Mouse (Mus musculus): ENCODE measurements at regions not wholly inside any gene's neighbourhood (a gene's known extent, or its start where the extent isn't known, plus 50 kb on each side); places are given as distances from the start of the nearest gene placed in this dataset.
"Not testable (repeated sequence)": the region's sequence is repeated elsewhere in the genome, so short reads cannot be mapped to it uniquely, and the experiment has no call there.

DNA sequence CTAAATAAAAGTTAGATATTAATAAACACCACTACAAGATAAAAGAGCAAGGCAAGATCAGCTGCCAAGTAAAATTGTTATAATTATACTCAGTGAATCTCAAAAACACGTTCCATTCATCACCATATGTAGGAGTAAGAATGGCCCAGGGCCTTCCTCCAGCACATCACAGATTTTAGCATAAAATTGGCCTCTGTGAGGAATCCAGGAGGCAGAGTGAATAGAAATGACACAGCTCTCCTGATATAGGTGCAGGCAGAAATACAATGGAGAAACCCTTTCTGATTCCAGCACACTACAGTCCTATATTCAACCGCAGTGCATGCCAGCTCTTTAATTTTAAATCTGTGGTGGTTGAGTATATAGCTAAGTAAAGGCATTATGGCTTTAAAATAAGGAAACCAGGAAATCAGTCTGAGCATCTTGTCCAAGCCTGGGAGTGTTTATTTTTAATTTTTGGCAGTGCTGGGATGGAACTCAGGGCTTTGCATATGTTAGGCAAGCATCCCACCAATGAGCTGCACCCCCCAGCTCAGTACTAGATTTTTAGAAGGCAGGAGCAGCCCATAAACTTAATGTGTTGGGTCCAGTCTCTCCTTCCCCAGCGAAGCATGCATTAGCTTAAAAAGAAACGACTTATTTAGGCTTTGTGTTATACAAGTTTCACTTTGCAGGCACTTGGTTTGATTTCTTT, 158.3 kb upstream of the Ptprz1 start:
- Histone ChIP-seq H3K9me3 (no peaks in the 10 kb centered on the region), H3K9ac (no peak overlapping the region), H3K4me1 (no peaks in the 10 kb centered on the region), H3K4me2 (no peak overlapping the region), H3K27ac (no peak overlapping the region), H3K36me3 (no peaks in the 10 kb centered on the region), H3K4me3 (replicated peaks) (no peak overlapping the region), H3K27me3 (replicated peaks) (no peaks in the 10 kb centered on the region)
- 73% methylated on average over 4 of the region's 4 CpGs for WGBS
- ATAC-seq (ENCODE audit: insufficient read depth, low FRiP score, low read depth) = no peak

GRCm38 (mm10) chr6:22716144-22716856, 159.0 kb upstream of the Ptprz1 start:
- 64% methylated on average over 7 of the region's 7 CpGs for WGBS
- Histone ChIP-seq H3K27ac (no peak overlapping the region), H3K27me3 (replicated peaks) (no peaks in the 10 kb centered on the region), H3K36me3 (no peaks in the 10 kb centered on the region), H3K4me2 (no peak overlapping the region), H3K9me3 (no peaks in the 10 kb centered on the region), H3K9ac (no peak overlapping the region), H3K4me3 (replicated peaks) (no peak overlapping the region), H3K4me1 (no peaks in the 10 kb centered on the region)
- ATAC-seq (ENCODE audit: insufficient read depth, low FRiP score, low read depth) = no peak

DNA sequence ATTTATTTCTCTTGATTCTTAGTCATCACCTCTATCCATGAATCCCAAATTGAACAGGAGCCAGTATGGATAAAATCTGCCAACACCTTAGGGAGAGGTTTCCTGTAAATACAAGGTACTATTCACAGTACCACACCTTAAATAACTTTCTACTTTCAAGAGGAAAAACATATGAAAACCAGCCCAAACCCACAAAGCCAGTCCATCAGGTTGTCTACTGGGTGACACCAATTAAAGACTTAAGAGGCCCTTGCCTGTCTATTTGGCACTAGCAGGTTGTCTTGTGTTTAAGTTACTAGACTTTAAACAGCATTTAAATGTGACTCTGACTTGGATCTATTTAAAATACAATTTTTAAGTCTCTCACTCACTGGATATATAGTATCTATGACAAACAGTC, 177.1 kb upstream of the Ptprz1 start:
- Histone ChIP-seq H3K4me2 (no peak overlapping the region), H3K36me3 (no peaks in the 10 kb centered on the region), H3K9ac (no peak overlapping the region), H3K27ac (no peak overlapping the region), H3K27me3 (replicated peaks) (no peaks in the 10 kb centered on the region), H3K9me3 (no peaks in the 10 kb centered on the region), H3K4me1 (no peaks in the 10 kb centered on the region), H3K4me3 (replicated peaks) (no peak overlapping the region)
- no peak for ATAC-seq (ENCODE audit: insufficient read depth, low FRiP score, low read depth)

DNA sequence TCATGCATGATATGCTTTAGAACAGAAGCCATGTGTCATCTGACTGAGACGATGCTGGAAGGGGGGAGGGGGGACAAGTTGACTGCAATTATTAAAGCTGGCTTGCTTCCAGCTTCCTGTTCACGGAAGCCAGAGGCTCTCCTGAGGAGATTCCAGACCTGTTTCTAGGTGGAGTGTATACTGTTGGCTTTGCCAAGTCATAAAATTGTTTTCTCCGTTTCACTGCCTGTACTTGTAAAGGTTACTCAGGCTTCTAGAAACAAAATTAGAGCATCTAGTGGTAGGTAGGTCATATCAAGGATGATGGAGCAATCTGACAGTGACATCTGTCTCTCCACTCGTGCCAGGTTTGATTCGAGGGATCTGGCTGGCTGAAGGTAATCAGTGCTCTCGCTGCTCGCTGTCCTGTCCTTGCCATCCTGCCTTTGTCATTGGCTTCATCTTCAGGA, 186.6 kb upstream of the Ptprz1 start:
- ATAC-seq (ENCODE audit: insufficient read depth, low FRiP score, low read depth) = no peak
- H3K27ac ChIP-seq = no peak overlapping the region
- no peaks in the 10 kb centered on the region for H3K4me1 ChIP-seq
- H3K4me3 ChIP-seq (replicated peaks) = no peak overlapping the region
- no peak overlapping the region for H3K4me2 ChIP-seq
- H3K9ac ChIP-seq = no peak overlapping the region
- H3K36me3 ChIP-seq = no peaks in the 10 kb centered on the region
- H3K9me3 ChIP-seq = no peaks in the 10 kb centered on the region
- 60% methylated on average over 7 of the region's 7 CpGs for WGBS
- no peaks in the 10 kb centered on the region for H3K27me3 ChIP-seq (replicated peaks)

DNA sequence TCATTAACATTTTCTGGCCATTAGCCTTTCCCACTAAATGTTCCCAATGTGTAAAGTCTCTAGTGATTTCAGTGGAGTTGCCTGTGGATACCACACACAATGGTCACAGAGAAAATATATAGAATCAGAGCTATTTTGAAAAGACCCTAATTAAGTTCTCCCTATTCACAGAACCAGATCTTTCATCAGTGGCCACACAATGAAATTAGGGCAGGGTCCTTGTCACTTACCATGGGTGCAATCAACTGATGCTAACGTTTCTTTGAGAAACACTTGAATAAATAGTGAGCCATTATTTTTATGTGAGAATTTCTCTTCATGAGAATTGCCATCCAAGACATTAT, 200.7 kb upstream of the Ptprz1 start:
- Histone ChIP-seq H3K27ac (no peak overlapping the region), H3K27me3 (replicated peaks) (no peaks in the 10 kb centered on the region), H3K4me2 (no peak overlapping the region), H3K36me3 (no peaks in the 10 kb centered on the region), H3K9me3 (no peaks in the 10 kb centered on the region), H3K4me1 (no peaks in the 10 kb centered on the region), H3K4me3 (replicated peaks) (no peak overlapping the region), H3K9ac (no peak overlapping the region)
- no peak for ATAC-seq (ENCODE audit: insufficient read depth, low FRiP score, low read depth)
- 68% methylated on average over 1 of the region's 1 CpGs for WGBS

DNA sequence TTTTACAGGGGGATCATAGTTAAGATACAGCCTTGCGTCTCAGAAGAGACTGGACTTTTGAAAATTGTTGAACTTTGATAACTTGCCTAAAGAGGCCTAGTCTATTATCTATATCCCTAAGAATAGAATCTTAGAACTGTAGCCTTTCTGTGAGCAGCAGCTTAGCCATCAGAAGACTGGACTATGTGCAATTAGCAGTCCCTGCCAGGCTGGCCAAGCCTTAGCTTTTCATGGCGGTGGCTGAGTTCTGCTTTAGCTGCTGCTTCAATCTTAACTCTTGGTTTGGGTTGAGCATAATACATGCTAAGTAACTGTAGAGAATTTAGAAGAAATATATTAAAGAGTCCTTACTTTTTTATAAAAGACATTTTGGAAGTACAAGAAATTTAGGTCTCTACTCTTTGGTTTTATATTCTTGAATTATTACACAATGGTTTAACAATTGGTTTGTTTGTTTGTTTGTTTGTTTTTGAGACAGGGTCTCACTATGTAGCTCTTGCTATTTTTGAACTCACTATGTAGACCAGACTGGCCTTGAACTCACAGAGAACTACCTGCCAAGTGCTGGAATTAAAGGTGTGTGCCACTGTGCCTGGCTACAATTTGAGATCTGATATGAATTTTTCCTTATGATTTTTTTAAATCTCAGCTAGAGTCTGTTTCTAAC, 201.2 kb upstream of the Ptprz1 start:
- Histone ChIP-seq H3K4me1 (no peaks in the 10 kb centered on the region), H3K4me2 (no peak overlapping the region), H3K9ac (no peak overlapping the region), H3K36me3 (no peaks in the 10 kb centered on the region), H3K9me3 (no peaks in the 10 kb centered on the region), H3K4me3 (replicated peaks) (no peak overlapping the region), H3K27ac (no peak overlapping the region), H3K27me3 (replicated peaks) (no peaks in the 10 kb centered on the region)
- ATAC-seq (ENCODE audit: insufficient read depth, low FRiP score, low read depth) = no peak
- 85% methylated on average over 2 of the region's 2 CpGs for WGBS

DNA sequence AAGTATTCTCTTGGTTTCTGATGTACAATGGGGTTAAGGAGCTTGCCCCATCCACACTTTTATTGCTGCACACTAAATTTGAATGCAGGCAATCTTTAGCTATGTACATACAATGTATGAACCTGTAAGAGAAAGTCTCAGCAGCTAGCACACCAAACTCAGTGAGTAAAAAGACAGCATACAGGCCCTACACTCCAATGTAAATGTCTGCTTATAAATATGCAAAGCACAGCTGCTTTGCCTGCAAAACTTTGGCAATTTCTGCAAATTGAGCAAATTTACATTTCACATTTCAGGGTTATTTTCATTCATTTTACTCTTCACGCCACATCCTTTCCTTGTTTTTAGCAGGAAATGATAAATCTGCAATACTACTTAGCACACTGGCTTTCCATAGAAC, 203.8 kb upstream of the Ptprz1 start:
- no peak overlapping the region for H3K4me3 ChIP-seq (replicated peaks)
- 66% methylated on average over 1 of the region's 1 CpGs for WGBS

DNA sequence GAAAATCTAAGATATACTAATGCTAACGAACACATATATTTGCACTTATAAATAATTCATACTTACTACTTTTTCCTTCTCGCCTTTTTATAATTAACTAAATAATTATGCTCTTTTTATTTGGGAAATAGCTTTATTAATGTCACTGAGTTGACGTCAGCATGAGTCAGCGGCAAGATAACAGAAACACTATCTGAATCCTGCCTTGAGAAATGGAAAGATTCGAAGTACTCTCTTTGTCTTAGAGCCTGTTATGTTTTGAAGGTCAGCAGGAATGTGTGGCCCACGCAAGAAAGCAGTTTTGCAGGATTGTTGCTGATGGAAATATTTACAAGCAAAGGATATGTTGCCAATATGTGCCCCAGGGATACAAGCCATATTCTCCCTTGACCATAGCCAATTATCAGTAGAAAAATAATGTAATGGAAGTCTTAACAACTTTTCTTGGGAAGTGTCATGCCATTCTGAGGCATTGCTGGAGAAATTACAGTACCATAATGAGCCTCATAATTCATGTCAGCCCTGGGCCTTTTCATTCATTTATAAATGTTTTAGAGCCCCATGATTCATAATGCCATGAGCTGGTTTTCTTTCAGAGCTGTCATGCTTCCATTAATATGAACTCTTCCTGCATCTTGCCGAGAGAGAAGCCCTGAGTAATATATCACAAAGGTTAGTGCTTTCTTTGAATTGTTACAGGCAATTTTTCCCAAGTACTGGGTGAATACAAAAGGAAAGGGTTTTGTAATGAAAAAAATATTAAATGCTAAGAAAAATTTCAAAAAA, 206.9 kb upstream of the Ptprz1 start:
- H3K27me3 ChIP-seq (replicated peaks) = no peaks in the 10 kb centered on the region
- H3K9ac ChIP-seq = no peak overlapping the region
- ATAC-seq (ENCODE audit: insufficient read depth, low FRiP score, low read depth) = no peak
- H3K27ac ChIP-seq = no peak overlapping the region
- 69% methylated on average over 7 of the region's 7 CpGs for WGBS
- no peak overlapping the region for H3K4me2 ChIP-seq
- H3K9me3 ChIP-seq = no peaks in the 10 kb centered on the region
- no peak overlapping the region for H3K4me3 ChIP-seq (replicated peaks)
- H3K36me3 ChIP-seq = no peaks in the 10 kb centered on the region
- no peaks in the 10 kb centered on the region for H3K4me1 ChIP-seq

More for the DNA sequence above, 203.8 kb upstream of the Ptprz1 start:
- no peak overlapping the region for H3K4me2 ChIP-seq
- no peaks in the 10 kb centered on the region for H3K27me3 ChIP-seq (replicated peaks)
- ATAC-seq (ENCODE audit: insufficient read depth, low FRiP score, low read depth) = no peak
- no peaks in the 10 kb centered on the region for H3K9me3 ChIP-seq
- no peaks in the 10 kb centered on the region for H3K4me1 ChIP-seq
- H3K36me3 ChIP-seq = no peaks in the 10 kb centered on the region
- no peak overlapping the region for H3K9ac ChIP-seq
- H3K27ac ChIP-seq = no peak overlapping the region

GRCm38 (mm10) chr6:22657401-22657800, 217.9 kb upstream of the Ptprz1 start:
- H3K9ac ChIP-seq; H3K27me3 ChIP-seq (replicated peaks); H3K4me1 ChIP-seq; ATAC-seq (ENCODE audit: insufficient read depth, low FRiP score, low read depth); H3K36me3 ChIP-seq; H3K4me3 ChIP-seq (replicated peaks); H3K27ac ChIP-seq; H3K4me2 ChIP-seq; H3K9me3 ChIP-seq: not testable (repeated sequence)
- 91% methylated on average over 15 of the region's 15 CpGs for WGBS

DNA sequence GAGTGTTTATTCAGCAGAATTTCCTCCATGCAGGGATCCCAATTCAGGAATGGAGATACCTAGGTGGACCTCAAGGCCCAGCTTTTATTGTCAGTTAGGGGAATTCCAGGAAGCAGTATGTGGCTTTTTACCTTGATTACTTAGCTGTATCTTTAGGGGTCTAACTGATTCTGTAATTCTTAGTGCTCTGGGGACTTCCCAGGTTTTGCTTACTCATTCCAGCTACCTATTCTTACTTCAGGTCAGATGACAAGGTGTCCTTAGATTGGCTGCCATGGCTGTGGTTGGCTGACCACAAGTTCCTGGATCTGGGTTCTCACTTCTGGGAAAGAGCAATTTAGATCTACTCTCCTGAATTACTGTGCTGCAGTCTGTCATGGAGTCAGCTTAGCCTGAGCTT, 235.2 kb upstream of the Ptprz1 start:
- no peak overlapping the region for H3K4me2 ChIP-seq
- no peak overlapping the region for H3K27ac ChIP-seq
- H3K36me3 ChIP-seq = no peaks in the 10 kb centered on the region
- H3K9ac ChIP-seq = no peak overlapping the region
- no peaks in the 10 kb centered on the region for H3K27me3 ChIP-seq (replicated peaks)
- H3K9me3 ChIP-seq = no peaks in the 10 kb centered on the region
- no peak overlapping the region for H3K4me3 ChIP-seq (replicated peaks)
- H3K4me1 ChIP-seq = no peaks in the 10 kb centered on the region
- ATAC-seq (ENCODE audit: insufficient read depth, low FRiP score, low read depth) = no peak

- no peak overlapping the region for H3K27ac ChIP-seq
- no peak overlapping the region for H3K4me2 ChIP-seq
- no peak overlapping the region for H3K9ac ChIP-seq
- H3K9me3 ChIP-seq = no peaks in the 10 kb centered on the region
- no peaks in the 10 kb centered on the region for H3K4me1 ChIP-seq
- ATAC-seq (ENCODE audit: insufficient read depth, low FRiP score, low read depth) = no peak
- no peaks in the 10 kb centered on the region for H3K36me3 ChIP-seq
- no peaks in the 10 kb centered on the region for H3K27me3 ChIP-seq (replicated peaks)
- 89% methylated on average over 3 of the region's 3 CpGs for WGBS
- H3K4me3 ChIP-seq (replicated peaks) = no peak overlapping the region
These were observed 240.2 kb upstream of the Ptprz1 start for GRCm38 (mm10) chr6:22635141-22635540.

DNA sequence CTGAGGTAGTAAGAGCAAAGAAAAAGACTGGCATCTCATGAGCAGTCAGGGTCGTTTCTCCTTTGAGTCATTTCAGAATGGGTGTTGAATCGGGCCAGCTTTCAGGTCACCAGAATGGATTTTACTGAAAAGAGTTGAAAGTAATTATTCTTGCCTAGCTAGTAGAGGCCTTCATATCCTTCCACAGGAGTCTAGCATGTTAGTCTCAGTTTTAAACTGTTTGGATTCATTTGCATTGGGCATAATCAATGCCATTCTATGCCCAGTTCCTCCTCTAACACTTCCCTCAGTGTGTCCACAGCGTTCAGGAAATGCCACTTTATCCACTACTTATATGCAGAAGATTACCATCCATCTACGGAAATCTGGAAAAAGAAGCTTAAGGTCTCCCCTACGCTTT, 240.6 kb upstream of the Ptprz1 start:
- Histone ChIP-seq H3K9ac (no peak overlapping the region), H3K4me3 (replicated peaks) (no peak overlapping the region)
- 84% methylated on average over 5 of the region's 5 CpGs for WGBS

More for the DNA sequence above, 240.6 kb upstream of the Ptprz1 start:
- ATAC-seq (ENCODE audit: insufficient read depth, low FRiP score, low read depth) = no peak
- Histone ChIP-seq H3K4me2 (no peak overlapping the region), H3K9me3 (no peaks in the 10 kb centered on the region), H3K27ac (no peak overlapping the region), H3K4me1 (no peaks in the 10 kb centered on the region), H3K36me3 (no peaks in the 10 kb centered on the region), H3K27me3 (replicated peaks) (no peaks in the 10 kb centered on the region)
